Mouse (Mus musculus) adrenal gland, postnatal 36 days (tissue): Measurements from ENCODE around the gene Tmem218. TPM values are rescaled to one million over a fixed set of nuclear protein-coding genes. Genes with fewer than 3 reads are reported as not detected.

Source experiments
- DNase-seq, 2 experiments: peaks; one replicate each; pipeline ENCODE4 v3.0.0; 2021; ENCODE audit warnings: mixed read lengths in 1 of 2
- total RNA-seq, 2 experiments: library from RNA; stranded (reverse); gene quantifications; 2 replicates each; pipeline ENCODE4 v1.2.3; 2021

Gene Tmem218
- total RNA-seq, 2 experiments from 2014 or later = 5.9 to 6.0 TPM

- DNase-seq = peak; percentile 6 to 20
Measured at GRCm38 (mm10) chr9:37232201-37233195, 24.5 kb downstream of the Tmem218 start.

GRCm38 (mm10) chr9:37235951-37236737 is 28.1 kb downstream of the Tmem218 start:
- peak; percentile 48 to 59 for DNase-seq

GRCm38 (mm10) chr9:37242764-37243163 is 34.7 kb downstream of the Tmem218 start:
- no peak for DNase-seq

DNA sequence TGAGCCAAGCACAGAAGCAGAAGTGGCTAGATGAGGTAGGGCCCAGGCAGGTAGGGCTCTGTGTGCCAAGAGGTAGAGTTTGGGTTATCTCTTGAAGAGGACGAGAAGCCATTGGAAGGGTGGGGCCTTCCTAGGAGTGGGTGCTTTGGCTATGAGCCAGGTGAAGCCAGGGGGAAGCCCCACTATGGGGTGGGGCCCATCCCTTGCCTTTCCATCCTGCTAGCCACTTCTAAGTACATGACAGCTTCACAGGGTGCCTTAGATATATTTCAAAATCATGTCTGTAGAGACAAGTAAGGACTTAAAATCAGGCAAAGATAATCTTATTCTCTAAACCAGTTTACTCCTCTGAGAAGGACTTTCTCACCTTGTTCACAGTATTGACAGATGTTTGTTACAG is 36.6 kb downstream of the Tmem218 start:
- no peak for DNase-seq

GRCm38 (mm10) chr9:37245404-37245803 is 37.4 kb downstream of the Tmem218 start:
- no peak for DNase-seq

DNA sequence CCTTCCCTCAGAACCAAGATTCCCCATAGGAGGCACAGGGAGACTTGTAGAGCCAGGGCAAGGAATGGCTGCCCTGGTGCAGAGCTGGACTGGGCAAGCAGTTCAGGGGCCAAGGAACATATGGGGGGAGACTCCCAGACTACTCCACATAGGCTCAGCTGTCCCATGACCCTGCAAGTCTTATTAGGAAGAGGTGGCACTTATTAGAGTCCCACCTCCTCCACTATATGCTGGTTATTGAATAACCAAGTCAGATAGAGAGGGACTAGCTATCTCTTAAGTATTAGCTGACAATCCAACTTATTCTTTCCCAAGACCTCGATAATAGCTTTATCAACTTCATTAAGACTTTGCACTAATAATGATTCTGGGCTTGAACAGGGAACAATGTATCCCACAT is 37.8 kb downstream of the Tmem218 start:
- DNase-seq = no peak

GRCm38 (mm10) chr9:37247429-37247828 is 39.4 kb downstream of the Tmem218 start:
- peak; percentile 19 to 47 for DNase-seq

GRCm38 (mm10) chr9:37248381-37248906 is 40.4 kb downstream of the Tmem218 start:
- DNase-seq = no peak

DNA sequence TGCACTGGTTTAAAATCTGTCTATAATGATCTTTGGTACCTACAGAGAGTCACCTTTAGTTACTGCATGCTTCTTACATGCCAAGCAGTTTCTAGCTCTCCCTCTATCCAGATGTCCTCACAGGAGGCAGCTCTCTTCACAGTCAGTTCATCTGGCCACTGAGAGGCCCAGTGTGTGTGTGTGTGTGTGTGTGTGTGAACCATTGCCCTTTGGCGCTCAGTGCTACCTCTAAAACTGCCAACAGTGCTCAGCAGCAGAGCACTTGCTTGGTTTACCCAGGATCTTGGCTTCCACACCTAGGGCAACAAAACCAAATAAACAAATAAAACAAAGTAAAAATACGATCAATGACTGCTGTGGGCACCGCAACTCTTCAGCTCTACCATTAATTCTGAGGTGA is 42.0 kb downstream of the Tmem218 start:
- DNase-seq = no peak

DNA sequence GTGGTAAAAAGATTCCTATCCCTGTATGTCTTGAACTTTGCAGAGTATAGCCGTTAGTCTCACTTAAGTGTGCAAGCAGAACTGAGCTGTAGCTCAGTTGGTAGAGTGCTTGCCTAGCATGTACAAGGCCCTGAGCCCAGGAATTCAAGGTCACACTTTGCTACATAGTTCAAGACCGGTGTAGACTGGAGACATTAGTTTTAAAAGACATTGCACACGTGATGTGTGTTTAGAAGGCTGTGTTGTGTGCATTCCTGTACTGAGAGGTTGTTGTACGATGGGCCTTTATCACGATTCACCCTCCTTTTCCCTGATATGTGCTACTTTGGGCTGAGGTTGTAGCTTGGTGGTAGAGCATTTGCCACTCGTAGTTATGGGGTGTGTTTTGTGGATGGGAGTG is 42.6 kb downstream of the Tmem218 start:
- DNase-seq = no peak

GRCm38 (mm10) chr9:37254531-37255110 is 46.6 kb downstream of the Tmem218 start:
- DNase-seq = peak; percentile 51 to 57

DNA sequence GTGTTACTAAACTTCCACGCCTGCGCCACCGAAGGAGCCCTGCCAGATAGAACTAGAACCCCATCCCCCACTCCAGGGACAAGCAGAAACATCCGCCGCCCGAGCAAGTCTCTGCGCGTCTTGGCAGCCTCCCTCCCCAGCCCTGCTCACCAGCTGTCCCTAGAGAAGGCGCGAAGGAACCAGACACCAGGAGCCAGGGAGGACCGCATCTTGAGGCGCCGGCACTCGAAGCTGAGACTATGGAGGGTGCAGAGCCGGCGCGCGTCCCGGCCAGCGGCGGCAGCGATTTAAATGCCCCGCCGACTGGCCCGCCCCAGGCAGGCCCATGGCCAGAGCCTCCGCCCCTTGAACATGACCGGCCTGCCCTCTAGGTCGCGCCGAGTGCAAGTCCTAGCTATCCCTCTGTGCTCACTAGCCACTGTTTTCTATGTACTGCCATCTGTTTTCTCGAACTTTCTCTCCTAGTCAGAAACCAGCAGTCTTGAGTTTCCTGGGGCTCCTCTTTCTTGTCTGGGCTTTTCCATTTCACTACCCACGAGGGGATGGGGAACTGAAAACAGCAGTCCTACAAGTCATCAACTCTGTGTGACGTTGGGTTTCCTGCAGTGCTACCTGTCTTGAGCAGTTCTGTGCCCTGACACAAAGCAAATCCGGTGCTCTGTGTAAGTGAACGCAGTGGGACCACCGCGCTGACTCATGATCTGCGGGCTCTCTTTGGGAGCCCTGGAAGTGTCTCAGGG is 47.3 kb downstream of the Tmem218 start, which contains the start of gene Slc37a2:
Gene Slc37a2, minus strand, starts transcription at position 590 of the 740 bp plus-strand sequence.
- DNase-seq = peak; percentile 81 to 88

DNA sequence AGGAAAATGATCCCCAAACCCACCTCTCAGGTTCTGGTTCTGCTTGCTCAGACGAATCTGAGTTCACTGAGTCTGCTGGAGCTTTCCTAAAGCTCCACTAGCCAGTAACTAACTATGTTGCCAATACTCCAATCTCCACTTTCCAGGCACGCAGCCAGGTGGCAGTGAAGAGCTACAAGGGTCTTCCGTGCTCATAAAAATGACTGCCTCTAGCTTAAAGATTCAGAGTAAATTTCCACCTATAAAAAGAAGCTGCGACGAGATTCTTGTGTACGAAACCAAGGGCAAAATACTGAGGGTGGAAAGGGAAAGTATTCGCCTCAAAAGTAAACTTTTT is 47.8 kb downstream of the Tmem218 start:
- peak; percentile 75 to 77 for DNase-seq

- no peak for DNase-seq
Measured at GRCm38 (mm10) chr9:37266622-37267021, 58.6 kb downstream of the Tmem218 start.

Other genes starting within 250 kb of the Tmem218 start
- 1 to 10 TPM; 2.1 to 2.2 TPM for gene Pknox2, start 60.8 kb upstream of the Tmem218 start, total RNA-seq
- 10 to 100 TPM; 49.0 to 53.7 TPM for gene Slc37a2, start 47.5 kb downstream of the Tmem218 start, total RNA-seq
- 1 to 10 TPM; 2.1 TPM for gene Ccdc15, start 140.2 kb downstream of the Tmem218 start, total RNA-seq
- under 1 TPM in 1 of 2 experiments, not detected in 1; 0.20 TPM for gene Hepacam, start 159.1 kb downstream of the Tmem218 start, total RNA-seq
- gene Robo4, start 193.7 kb downstream of the Tmem218 start, total RNA-seq = 10 to 100 TPM; 21.7 to 33.5 TPM
- under 1 TPM; 0.76 to 0.86 TPM for gene Robo3, start 225.0 kb downstream of the Tmem218 start, total RNA-seq